Mouse (Mus musculus) MEL (cell line): ENCODE measurements around the gene Ppp1r3g. TPM values are rescaled to one million over a fixed set of nuclear protein-coding genes. Genes with fewer than 3 reads are reported as not detected.

Experiments used
- DNase-seq: peaks from one replicate; pipeline ENCODE4 v3.0.0; 2011; ENCODE audit warnings: low read depth, low spot score
- H3K27ac ChIP-seq: 2 replicates; pipeline ENCODE4 v1.5.1; 2012; ENCODE audit warnings: low read depth, mild to moderate bottlenecking, control low read depth, low read length, moderate library complexity; ENCODE audit not compliant: control insufficient read depth
- H3K27me3 ChIP-seq, 2 experiments: fragments of 150-350 bp in 1 of 2; sonication (generic) in 1 of 2; 2 replicates each; pipeline ENCODE4 v1.6.1; 2012; ENCODE audit warnings: low read length in 2 of 2, mild to moderate bottlenecking in 2 of 2, improper control_type of control experiment in 1 of 2, moderate library complexity in 1 of 2; ENCODE audit not compliant: insufficient read depth in 2 of 2, control insufficient read depth in 1 of 2
- H3K36me3 ChIP-seq, 2 experiments: 2 replicates each; pipeline ENCODE4 v1.6.1; 2012 to 2014; ENCODE audit warnings: low read length in 2 of 2, improper control_type of control experiment in 1 of 2, inconsistent platforms in 1 of 2, mild to moderate bottlenecking in 1 of 2; ENCODE audit not compliant: insufficient read depth in 2 of 2, control insufficient read depth in 1 of 2
- H3K4me1 ChIP-seq, 2 experiments: fragments of 150-350 bp in 1 of 2; sonication (generic) in 1 of 2; 2 replicates each; pipeline ENCODE4 v1.6.1; 2012; ENCODE audit warnings: low read length in 2 of 2, improper control_type of control experiment in 1 of 2, mild to moderate bottlenecking in 1 of 2; ENCODE audit not compliant: insufficient read depth in 2 of 2, control insufficient read depth in 1 of 2
- H3K4me3 ChIP-seq, 2 experiments: fragments of 150-350 bp in 1 of 2; sonication (generic) in 1 of 2; 2 replicates each; pipeline ENCODE4 v1.5.1; 2012; ENCODE audit warnings: low read depth in 2 of 2, low read length in 2 of 2, mild to moderate bottlenecking in 2 of 2, moderate library complexity in 2 of 2, control low read depth in 1 of 2, improper control_type of control experiment in 1 of 2; ENCODE audit not compliant: control insufficient read depth in 1 of 2, insufficient read depth in 1 of 2
- H3K79me2 ChIP-seq: 2 replicates; pipeline ENCODE4 v1.6.1; 2012; ENCODE audit warnings: mild to moderate bottlenecking, low read length, moderate library complexity; ENCODE audit not compliant: control insufficient read depth, poor library complexity, insufficient read depth
- H3K9ac ChIP-seq: 2 replicates; pipeline ENCODE4 v1.6.1; 2012; ENCODE audit warnings: low read depth, mild to moderate bottlenecking, control low read depth, low read length, moderate library complexity; ENCODE audit not compliant: control insufficient read depth, poor library complexity, severe bottlenecking
- H3K9me3 ChIP-seq: fragments of 150-350 bp; sonication (generic); replicated peaks from 2 replicates; pipeline ENCODE4 v1.6.1; 2012; ENCODE audit warnings: mild to moderate bottlenecking, low read length, improper control_type of control experiment, moderate library complexity; ENCODE audit not compliant: insufficient read depth
- CTCF ChIP-seq, 3 experiments: IDR thresholded peaks in 2 of 3; conservative IDR thresholded peaks in 1 of 3; 2 replicates each; pipeline ENCODE4 v1.5.1; 2011 to 2012; ENCODE audit warnings: low read length in 3 of 3, low read depth in 2 of 3, mild to moderate bottlenecking in 2 of 3, improper control_type of control experiment in 1 of 3, inconsistent platforms in 1 of 3, mixed read lengths in 1 of 3, moderate library complexity in 1 of 3; ENCODE audit not compliant: control insufficient read depth in 1 of 3, insufficient read depth in 1 of 3, poor library complexity in 1 of 3, severe bottlenecking in 1 of 3
- E2F4 ChIP-seq: IDR thresholded peaks from 2 replicates; pipeline ENCODE4 v1.6.1; 2011; ENCODE audit warnings: low read depth, low read length, improper control_type of control experiment, borderline replicate concordance
- ELF1 ChIP-seq: IDR thresholded peaks from 2 replicates; pipeline ENCODE4 v1.6.1; 2014; ENCODE audit warnings: low read depth, mild to moderate bottlenecking, inconsistent platforms, low read length, improper control_type of control experiment, moderate library complexity
- GATA1 ChIP-seq: IDR thresholded peaks from 2 replicates; pipeline ENCODE4 v1.6.1; 2011; ENCODE audit warnings: low read depth, low read length, improper control_type of control experiment
- KAT2A ChIP-seq: conservative IDR thresholded peaks from 2 replicates; pipeline ENCODE4 v1.6.1; 2012; ENCODE audit warnings: low read depth, low read length, improper control_type of control experiment, inconsistent platforms
- MAFK ChIP-seq: IDR thresholded peaks from 2 replicates; pipeline ENCODE4 v1.6.1; 2011; ENCODE audit warnings: low read depth, mild to moderate bottlenecking, low read length, improper control_type of control experiment, borderline replicate concordance
- MAX ChIP-seq: IDR thresholded peaks from 2 replicates; pipeline ENCODE4 v1.6.1; 2011; ENCODE audit warnings: low read length, improper control_type of control experiment
- MEF2A ChIP-seq: IDR thresholded peaks from 2 replicates; pipeline ENCODE4 v1.6.1; 2014; ENCODE audit warnings: low read depth, mild to moderate bottlenecking, inconsistent platforms, low read length, improper control_type of control experiment; ENCODE audit not compliant: poor library complexity, insufficient replicate concordance, severe bottlenecking; ENCODE audit errors: extremely low read depth
- MXI1 ChIP-seq: IDR thresholded peaks from 2 replicates; pipeline ENCODE4 v1.6.1; 2011; ENCODE audit warnings: mild to moderate bottlenecking, low read depth, low read length, improper control_type of control experiment
- MYB ChIP-seq: IDR thresholded peaks from 2 replicates; pipeline ENCODE4 v1.6.1; 2011; ENCODE audit warnings: mild to moderate bottlenecking, low read depth, low read length, improper control_type of control experiment
- MYC ChIP-seq: IDR thresholded peaks from 2 replicates; pipeline ENCODE4 v1.6.1; 2011; ENCODE audit warnings: low read depth, mild to moderate bottlenecking, low read length, improper control_type of control experiment, moderate library complexity
- NELFE ChIP-seq: IDR thresholded peaks from 2 replicates; pipeline ENCODE4 v1.6.1; 2011; ENCODE audit warnings: low read depth, low read length, improper control_type of control experiment
- POLR2A ChIP-seq, 2 experiments: IDR thresholded peaks; 2 replicates each; pipeline ENCODE4 v1.6.1; 2011 to 2012; ENCODE audit warnings: low read length in 2 of 2, mild to moderate bottlenecking in 2 of 2, control low read depth in 1 of 2, improper control_type of control experiment in 1 of 2, low read depth in 1 of 2, moderate library complexity in 1 of 2; ENCODE audit not compliant: control insufficient read depth in 1 of 2, insufficient read depth in 1 of 2, poor library complexity in 1 of 2
- POLR2AphosphoS2 ChIP-seq: IDR thresholded peaks from 2 replicates; pipeline ENCODE4 v1.6.1; 2011; ENCODE audit warnings: low read length, improper control_type of control experiment
- POLR2AphosphoS5 ChIP-seq: IDR thresholded peaks from 2 replicates; pipeline ENCODE4 v1.6.1; 2012; ENCODE audit warnings: low read depth, borderline replicate concordance, mild to moderate bottlenecking, inconsistent platforms, low read length, moderate library complexity, mixed read lengths
- RAD21 ChIP-seq: IDR thresholded peaks from 2 replicates; pipeline ENCODE4 v1.6.1; 2011; ENCODE audit warnings: mild to moderate bottlenecking, low read depth, low read length, improper control_type of control experiment
- RCOR1 ChIP-seq: IDR thresholded peaks from 2 replicates; pipeline ENCODE4 v1.6.1; 2012; ENCODE audit warnings: low read depth, mild to moderate bottlenecking, inconsistent platforms, low read length, improper control_type of control experiment
- SMC3 ChIP-seq: IDR thresholded peaks from 2 replicates; pipeline ENCODE4 v1.6.1; 2011; ENCODE audit warnings: low read depth, low read length, improper control_type of control experiment
- TBP ChIP-seq: IDR thresholded peaks from 2 replicates; pipeline ENCODE4 v1.8.0; 2011; ENCODE audit warnings: low read depth, low read length, improper control_type of control experiment
- TCF12 ChIP-seq: IDR thresholded peaks from 2 replicates; pipeline ENCODE4 v1.6.1; 2014; ENCODE audit warnings: low read depth, mild to moderate bottlenecking, inconsistent platforms, low read length, improper control_type of control experiment, moderate library complexity
- UBTF ChIP-seq: IDR thresholded peaks from 2 replicates; pipeline ENCODE4 v1.6.1; 2012; ENCODE audit warnings: low read depth, mild to moderate bottlenecking, inconsistent platforms, low read length, improper control_type of control experiment, moderate library complexity, borderline replicate concordance; ENCODE audit not compliant: insufficient read depth
- USF1 ChIP-seq: IDR thresholded peaks from 2 replicates; pipeline ENCODE4 v1.6.1; 2014; ENCODE audit warnings: low read depth, mild to moderate bottlenecking, inconsistent platforms, low read length, improper control_type of control experiment, moderate library complexity
- USF2 ChIP-seq, 2 experiments: IDR thresholded peaks; 2 replicates each; pipeline ENCODE4 v1.6.1; 2011 to 2012; ENCODE audit warnings: improper control_type of control experiment in 2 of 2, low read length in 2 of 2, borderline replicate concordance in 1 of 2, inconsistent platforms in 1 of 2, low read depth in 1 of 2, mild to moderate bottlenecking in 1 of 2; ENCODE audit not compliant: insufficient read depth in 1 of 2
- polyA plus RNA-seq, 2 experiments: library from polyadenylated mRNA; stranded (reverse) in 1 of 2; unstranded in 1 of 2; fragments of >175 nt in 1 of 2; fragments of >200 nt in 1 of 2; gene quantifications; 2 replicates each; pipeline versions ENCODE4 v1.2.1 to v1.2.4; 2012; ENCODE audit warnings: low replicate concordance in 2 of 2, low read depth in 1 of 2; ENCODE audit not compliant: insufficient read length in 2 of 2, insufficient read depth in 1 of 2, missing spikeins in 1 of 2
- total RNA-seq: library from RNA; depleted of rRNA; stranded (reverse); fragments of 300-350 nt; gene quantifications from 2 replicates; pipeline ENCODE4 v1.2.3, GENCODE M21; 2012

Gene Ppp1r3g
- total and polyA plus RNA-seq, 3 experiments: not detected

DNA sequence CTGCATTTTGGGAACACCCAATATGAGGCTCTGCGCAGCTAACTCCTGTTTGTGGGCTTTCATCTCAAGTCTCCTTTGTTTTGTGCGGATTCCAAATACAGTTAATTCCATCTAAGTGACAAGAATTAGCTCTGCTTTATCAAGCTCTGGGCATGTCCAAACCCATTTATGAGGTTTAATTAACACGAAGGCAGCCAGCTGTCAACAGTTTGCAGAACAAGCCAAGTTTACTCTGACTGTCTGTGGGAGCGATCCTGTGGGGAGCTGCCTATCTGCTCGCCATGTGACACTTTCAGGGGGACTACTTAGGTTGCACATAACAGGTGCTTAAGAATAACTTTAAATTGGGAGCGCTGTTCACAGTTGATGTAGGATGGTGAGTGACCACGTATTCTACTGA lies 18.3 kb downstream of the Ppp1r3g start:
- no peaks in the 10 kb centered on the region for H3K79me2 ChIP-seq
- H3K9ac ChIP-seq: no peak overlapping the region
- H3K36me3 ChIP-seq: peaks cover 0 to 4% of the 10 kb centered on the region in 2 experiments; a peak in 1 of 4 replicates
- H3K27ac ChIP-seq: no peak overlapping the region
- no peak for DNase-seq
- no peaks in the 10 kb centered on the region for H3K9me3 ChIP-seq
- H3K4me3 ChIP-seq: no peak overlapping the region
- TF ChIP-seq USF2 (IDR thresholded peaks at IDR 0.05; ENCODE audit: borderline replicate concordance in 1 of 2, insufficient read depth in 1 of 2, low read depth in 1 of 2, low read length in 2 of 2) (no peak), TBP (no peak), MAFK (no peak), SMC3 (no peak), POLR2AphosphoS2 (no peak), TCF12 (no peak), NELFE (no peak), USF1 (no peak), MYB (no peak), MAX (no peak), RAD21 (no peak), MXI1 (no peak), KAT2A (no peak), ELF1 (no peak)
- no peaks in the 10 kb centered on the region for H3K27me3 ChIP-seq
- H3K4me1 ChIP-seq: no peaks in the 10 kb centered on the region

DNA sequence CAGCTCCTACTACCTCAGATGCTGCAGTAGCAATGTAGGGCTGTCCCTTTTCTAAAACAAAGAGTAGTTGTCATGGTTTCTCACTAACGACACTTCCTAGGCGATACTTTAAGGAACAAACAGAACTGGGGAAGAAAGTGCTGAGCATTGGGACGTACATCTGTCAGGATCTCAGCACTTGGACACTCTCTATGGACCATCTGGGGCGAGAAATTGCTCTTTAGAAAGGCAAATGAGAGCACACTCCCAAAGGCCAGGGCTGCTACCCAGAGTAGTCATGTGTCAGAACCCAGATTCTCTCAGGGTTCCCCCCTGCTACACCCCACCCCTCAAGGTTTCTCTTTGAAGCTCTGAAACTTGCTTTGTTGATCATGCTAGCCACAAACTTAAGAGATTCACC lies 21.8 kb downstream of the Ppp1r3g start:
- Histone ChIP-seq H3K27ac (no peak overlapping the region), H3K4me1 (no peaks in the 10 kb centered on the region), H3K9ac (no peak overlapping the region), H3K79me2 (no peaks in the 10 kb centered on the region), H3K27me3 (no peaks in the 10 kb centered on the region), H3K36me3 (peaks cover 0 to 4% of the 10 kb centered on the region in 2 experiments; a peak in 1 of 4 replicates), H3K4me3 (no peak overlapping the region), H3K9me3 (no peaks in the 10 kb centered on the region)
- no peak for DNase-seq
- no peak for TF ChIP-seq MAFK
- no peak for TF ChIP-seq E2F4
- TF ChIP-seq CTCF (IDR thresholded peaks at IDR 0.05 in 2 of 3, conservative IDR thresholded peaks at IDR 0.05 in 1 of 3; ENCODE audit: control insufficient read depth in 1 of 3, insufficient read depth in 1 of 3, low read depth in 2 of 3, low read length in 3 of 3, poor library complexity in 1 of 3, severe bottlenecking in 1 of 3): no peak
- no peak for TF ChIP-seq MYC

DNA sequence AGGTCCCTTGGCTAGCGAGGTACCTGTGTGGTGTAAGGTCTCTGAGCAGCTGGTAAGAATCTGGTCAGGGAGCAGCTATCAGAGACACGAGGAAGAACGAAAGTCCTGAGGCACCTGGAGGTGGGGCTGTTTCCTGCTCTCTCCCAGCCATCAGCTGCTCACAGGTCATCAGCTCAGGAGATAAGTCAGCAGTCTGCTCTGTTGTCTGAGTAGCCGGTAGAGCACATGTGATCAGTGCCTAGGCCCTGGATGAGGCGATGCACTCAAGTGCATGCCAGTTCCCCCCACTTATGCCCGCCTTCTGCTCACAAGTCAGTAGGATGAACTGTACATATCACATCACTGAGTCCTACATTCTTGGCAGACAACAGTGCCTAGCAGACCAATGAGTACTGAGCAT lies 24.3 kb downstream of the Ppp1r3g start:
- Histone ChIP-seq H3K79me2 (no peaks in the 10 kb centered on the region), H3K9me3 (no peaks in the 10 kb centered on the region)
- TF ChIP-seq RCOR1 (no peak), POLR2A (IDR thresholded peaks at IDR 0.05; ENCODE audit: control insufficient read depth in 1 of 2, insufficient read depth in 1 of 2, low read depth in 1 of 2, low read length in 2 of 2, poor library complexity in 1 of 2) (no peak), MEF2A (no peak), USF1 (no peak), GATA1 (no peak), SMC3 (no peak), UBTF (no peak), POLR2AphosphoS5 (no peak), MXI1 (no peak)

More for the DNA sequence above, 24.3 kb downstream of the Ppp1r3g start:
- no peak for DNase-seq
- Histone ChIP-seq H3K36me3 (peaks cover 0 to 4% of the 10 kb centered on the region in 2 experiments; a peak in 1 of 4 replicates), H3K9ac (no peak overlapping the region), H3K4me3 (no peak overlapping the region), H3K27ac (no peak overlapping the region), H3K4me1 (no peaks in the 10 kb centered on the region), H3K27me3 (no peaks in the 10 kb centered on the region)
